Mouse (Mus musculus): ENCODE results near the gene Tmem53.

Gene Tmem53

GRCm38 (mm10) chr4:117281090-117281845 is 29.5 kb downstream of the Tmem53 start:
- DNase-seq (ENCODE audit: low spot score) = no peak

GRCm38 (mm10) chr4:117283271-117284191 is 31.8 kb downstream of the Tmem53 start:
- no peak for DNase-seq (ENCODE audit: low spot score)

- DNase-seq (ENCODE audit: low spot score) = no peak
Observed at GRCm38 (mm10) chr4:117284363-117284762, 32.6 kb downstream of the Tmem53 start.

DNA sequence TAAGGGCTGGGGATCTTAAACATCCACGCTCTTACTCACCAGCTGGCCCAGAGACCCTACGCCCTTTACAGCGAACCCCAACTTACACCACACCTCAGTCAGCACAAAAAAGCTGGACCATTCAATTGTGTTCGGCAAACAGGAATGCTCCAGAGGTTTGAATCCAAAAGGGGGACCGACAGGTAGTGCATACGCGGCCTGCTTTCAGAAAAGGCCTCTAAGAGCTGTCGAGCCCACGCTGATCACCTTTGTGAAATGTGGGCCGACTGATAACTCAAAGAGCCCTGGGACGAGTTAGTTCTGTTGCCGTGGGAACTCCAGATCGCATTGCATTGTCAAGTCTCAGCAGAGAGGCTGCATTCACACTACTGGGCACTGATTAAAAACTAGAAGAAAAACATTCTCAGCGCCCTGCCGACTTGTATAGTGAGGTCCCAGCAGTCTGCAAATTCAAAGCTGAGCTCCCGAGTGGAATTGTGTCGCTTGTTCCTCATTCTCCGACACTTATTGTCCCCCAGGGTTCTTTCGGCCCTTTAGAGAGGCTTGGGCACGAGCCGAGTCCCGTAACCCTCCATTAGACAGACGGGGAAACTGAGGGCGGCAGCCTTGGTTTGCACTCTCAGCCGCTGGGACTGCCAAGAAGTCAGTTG is 36.7 kb downstream of the Tmem53 start:
- DNase-seq (ENCODE audit: low spot score) = no peak

- peak; percentile 65 for DNase-seq (ENCODE audit: low spot score)
Observed at GRCm38 (mm10) chr4:117288927-117289801, 37.4 kb downstream of the Tmem53 start.

GRCm38 (mm10) chr4:117291696-117292095 is 39.9 kb downstream of the Tmem53 start:
- DNase-seq (ENCODE audit: low spot score) = no peak

DNA sequence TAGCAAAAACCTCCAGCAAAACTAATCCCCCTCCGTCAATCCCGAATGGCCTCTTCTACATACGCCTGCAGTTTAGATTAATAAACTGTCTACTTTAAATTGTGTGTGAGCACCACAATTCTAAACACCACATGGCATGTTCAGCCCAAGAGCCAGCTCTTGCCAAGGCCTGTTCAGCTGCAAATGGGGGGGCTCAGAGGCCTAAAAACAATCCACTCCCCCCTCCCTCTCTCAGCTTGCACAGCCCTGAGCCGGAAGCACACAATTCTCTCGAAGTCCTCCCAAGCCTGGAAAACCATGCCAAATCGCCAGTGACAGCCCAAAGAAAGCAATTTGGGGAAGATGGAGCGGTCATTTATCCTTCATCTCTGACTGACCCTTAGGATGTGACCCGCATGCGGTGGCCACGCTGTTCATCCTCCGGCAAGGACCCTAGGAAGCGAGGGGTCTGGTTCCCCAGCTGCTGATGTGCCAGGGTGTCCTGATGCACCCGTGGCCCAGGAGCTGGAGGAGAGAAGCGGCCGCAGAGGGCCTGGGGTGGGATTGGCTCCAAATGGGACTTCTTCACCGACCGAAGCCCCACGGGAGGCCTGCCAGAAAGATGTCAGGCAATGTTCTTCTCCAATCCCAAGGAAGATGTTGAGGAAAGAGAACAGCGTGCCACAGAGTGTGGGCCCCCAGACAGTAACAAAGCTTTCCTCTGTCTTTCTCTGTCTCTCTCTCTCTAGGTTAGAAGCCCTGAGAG is 45.3 kb downstream of the Tmem53 start:
- no peak for DNase-seq (ENCODE audit: low spot score)

- no peak for DNase-seq (ENCODE audit: low spot score)
Observed at GRCm38 (mm10) chr4:117297819-117298218, 46.1 kb downstream of the Tmem53 start.

DNA sequence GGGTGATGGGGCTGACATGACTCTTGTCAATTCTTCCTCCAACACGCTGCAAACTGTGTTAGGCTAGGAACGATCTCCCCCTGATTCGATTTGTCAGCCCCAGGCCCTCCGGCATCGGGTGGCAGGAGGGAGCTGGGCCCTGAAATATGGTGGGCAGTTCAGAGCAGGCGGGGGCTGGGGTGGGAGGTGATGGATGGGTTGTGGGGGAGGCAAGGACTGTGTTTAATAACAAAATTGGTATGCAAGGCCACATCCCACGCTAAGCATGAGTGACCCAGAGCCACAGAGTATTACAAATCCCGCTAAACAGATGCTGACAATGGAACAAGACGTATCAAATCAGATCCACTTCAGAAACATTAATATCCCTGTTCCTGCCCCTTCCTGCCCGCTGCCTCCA is 48.2 kb downstream of the Tmem53 start:
- DNase-seq (ENCODE audit: low spot score) = no peak

GRCm38 (mm10) chr4:117302027-117302806 is 50.5 kb downstream of the Tmem53 start:
- no peak for DNase-seq (ENCODE audit: low spot score)

DNA sequence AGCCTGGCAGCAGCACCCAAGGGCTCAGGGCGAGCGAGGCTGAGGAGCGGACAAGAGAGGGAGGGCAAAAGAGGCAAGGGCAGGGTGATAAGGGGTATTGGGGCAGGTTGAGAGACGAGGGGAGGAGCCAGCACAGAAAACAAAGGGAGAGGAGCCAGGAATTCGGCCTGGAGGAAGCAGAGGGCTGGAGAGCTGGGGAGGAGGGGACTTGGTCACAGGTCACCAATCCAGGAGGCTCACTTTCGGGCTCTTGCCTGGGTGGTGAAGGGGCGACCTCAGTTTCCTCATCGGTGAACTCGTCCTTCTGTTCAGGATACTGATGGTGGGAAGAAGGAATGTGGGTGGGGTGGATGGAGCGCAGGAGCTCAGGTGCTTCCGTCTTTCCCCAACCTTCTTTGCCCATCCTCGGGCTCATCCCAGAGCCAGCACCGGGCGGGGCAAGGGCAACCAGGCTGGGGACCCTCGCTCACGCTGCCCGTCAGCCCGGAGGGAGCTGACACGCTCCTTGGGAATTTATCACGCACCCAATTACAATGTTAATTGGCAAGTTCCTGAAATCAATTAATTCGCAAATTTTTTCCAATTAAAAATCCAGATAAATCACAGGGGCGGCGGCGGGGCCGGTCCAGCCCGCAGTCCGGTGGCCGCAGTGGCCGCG is 52.0 kb downstream of the Tmem53 start:
- no peak for DNase-seq (ENCODE audit: low spot score)

DNA sequence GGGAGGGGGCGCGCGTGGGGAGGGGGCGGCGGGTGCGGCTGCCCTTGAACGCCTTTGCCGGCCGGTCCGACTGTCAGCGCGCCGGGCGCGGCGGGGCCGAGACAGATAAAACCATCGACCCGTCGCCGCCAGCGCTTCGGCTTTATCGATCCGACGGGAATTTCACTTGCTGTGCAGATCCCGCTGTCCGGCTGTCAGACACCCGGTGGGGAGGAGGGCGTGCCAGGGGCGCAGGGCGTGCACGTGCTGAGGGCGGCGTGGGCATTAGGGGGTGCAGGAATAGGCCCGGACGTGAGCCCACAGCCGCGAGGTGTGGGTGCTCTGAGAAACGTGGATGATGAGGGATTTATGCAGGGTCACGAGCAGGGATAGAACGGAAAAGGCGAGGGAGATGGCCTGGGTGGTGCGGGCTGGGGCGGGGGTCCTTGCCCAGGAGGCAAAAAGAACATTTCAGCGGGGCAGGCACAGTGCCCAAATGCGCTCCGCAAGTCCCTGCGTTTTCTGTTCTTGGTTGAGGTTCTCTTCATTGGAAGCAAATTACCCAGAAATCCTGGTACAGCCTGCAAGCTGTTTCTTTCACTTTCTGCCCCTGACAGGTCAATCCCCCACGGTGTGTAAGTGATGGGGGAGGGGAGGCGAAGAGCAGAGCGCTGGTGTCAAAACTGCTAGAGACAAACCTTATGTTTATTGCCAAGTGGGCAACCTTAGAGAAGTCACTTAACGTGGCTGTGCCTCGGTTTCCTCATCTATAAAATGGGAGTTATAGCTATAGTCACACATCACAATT is 52.7 kb downstream of the Tmem53 start:
- DNase-seq (ENCODE audit: low spot score) = no peak

DNA sequence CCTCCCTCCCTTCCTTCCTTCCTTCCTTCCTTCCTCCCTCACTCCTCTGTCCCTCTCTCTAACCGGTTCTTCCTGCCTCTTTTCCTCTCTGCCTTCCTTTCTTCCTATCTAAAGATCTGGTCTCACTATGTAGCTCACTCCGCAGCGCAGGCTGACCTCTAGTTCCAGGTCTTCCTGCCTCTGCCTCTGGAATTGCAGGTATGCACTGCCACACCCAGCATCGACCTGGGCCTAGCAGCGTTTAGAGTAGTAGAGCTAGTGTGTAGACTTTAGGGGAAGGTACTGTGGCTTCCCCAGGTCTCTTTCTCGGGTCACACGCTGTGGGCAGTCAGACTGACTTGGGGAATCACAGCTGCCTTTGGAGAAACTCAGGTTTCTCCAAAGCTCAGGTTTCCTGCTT is 53.7 kb downstream of the Tmem53 start:
- DNase-seq (ENCODE audit: low spot score) = no peak

- DNase-seq (ENCODE audit: low spot score) = no peak
Observed at GRCm38 (mm10) chr4:117307270-117307669, 55.5 kb downstream of the Tmem53 start.

- DNase-seq (ENCODE audit: low spot score) = no peak
Observed at GRCm38 (mm10) chr4:117309427-117309826, 57.7 kb downstream of the Tmem53 start.

DNA sequence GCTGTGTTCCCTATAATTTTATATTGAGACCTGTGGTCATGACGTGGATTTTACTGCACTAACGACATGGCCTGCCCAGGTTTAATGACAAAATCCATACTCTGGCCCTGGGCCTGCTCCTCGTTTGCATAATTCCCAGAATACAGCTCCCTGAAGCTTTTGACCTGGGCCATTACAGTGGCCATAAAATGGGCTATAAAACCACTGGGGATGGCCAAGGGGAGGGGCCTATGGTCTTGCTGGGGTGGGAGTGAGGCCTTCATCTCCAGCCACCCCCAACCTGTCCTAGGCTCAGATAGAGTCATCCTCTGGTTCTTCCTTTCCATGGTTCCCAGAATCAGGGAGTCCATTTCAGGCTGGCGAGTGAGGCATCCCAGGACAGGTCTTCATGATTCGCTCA is 60.1 kb downstream of the Tmem53 start:
- no peak for DNase-seq (ENCODE audit: low spot score)

GRCm38 (mm10) chr4:117312416-117313084 is 60.8 kb downstream of the Tmem53 start:
- DNase-seq (ENCODE audit: low spot score) = no peak

DNA sequence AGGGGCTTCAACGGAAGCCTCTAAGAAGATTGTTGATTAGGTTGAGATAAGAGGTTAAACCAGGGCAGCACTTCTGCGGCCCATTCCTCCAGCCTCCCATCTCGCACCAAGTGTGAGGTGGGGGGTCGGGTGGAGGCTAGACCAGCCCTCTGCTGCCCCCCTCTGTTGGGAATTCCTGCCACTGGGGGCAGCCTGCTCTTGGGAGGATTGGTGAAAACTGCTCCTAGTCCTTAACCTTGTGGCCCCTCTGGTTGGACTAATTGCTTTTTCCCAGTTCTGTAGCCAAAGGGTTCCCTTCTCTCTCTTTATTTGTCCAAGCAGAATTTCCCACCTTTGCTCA is 61.3 kb downstream of the Tmem53 start:
- no peak for DNase-seq (ENCODE audit: low spot score)

All from ovary, postnatal 14 days (tissue).